In the genomic region with DNA sequence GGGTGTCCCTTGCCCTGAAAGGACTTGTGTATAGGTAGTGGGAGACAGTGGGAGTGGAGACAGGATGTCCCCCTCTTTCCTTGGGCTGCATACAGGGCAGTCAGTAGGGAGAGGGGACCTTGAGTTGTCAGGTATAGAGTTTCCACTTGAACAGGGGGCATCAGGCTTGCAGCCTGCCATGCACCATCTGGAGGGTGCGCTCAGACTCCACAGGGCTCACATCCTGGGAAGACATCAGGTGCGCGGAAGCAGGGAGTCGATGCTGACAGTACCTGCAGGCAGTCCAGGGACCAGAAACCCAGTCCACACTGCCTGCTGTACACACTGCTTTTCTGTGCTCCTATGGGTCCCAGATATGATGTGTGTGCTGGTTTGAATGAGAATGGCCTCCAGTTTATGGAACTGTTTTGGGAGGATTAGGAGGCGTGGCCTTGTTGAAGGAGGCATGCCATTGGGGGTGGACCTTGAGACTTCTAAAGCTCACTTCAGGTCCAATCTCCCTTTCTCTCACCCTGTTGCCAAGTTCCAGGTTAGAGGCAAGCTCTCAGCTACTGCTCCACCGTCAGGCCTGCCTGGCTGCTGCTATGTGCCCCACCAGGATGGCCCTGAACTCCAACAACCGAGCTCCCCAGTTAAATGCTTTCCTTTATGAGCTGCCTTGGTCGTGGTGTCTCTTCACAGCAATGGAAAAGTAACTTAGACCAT, we compare ENCODE assay signal across 16 mouse cellular contexts.
DNase-seq lines count a peak whose midpoint lies in the region; ATAC-seq and TF ChIP-seq lines count a peak whose summit lies in the region.
"Had no signal": no experiment of that assay in that cellular context is flagged by ENCODE, and none has a peak within 500 bp of the region (broad histone marks: within the 10 kb centered on the region; RNA-seq: fewer than 3 reads in every experiment).

No protein-coding gene starts in this region.

- ATAC-seq in lung, embryonic 14.5 days (ENCODE audit: insufficient read depth) = 0 out of 2 replicates have a peak, but pooled peaks have one; percentile 21
- ATAC-seq in forebrain, embryonic 15.5 days (replicated peaks) = peak; percentile 21; the same call in 1 of the 2 replicates
- ATAC-seq: liver, postnatal 0 days had no signal

- no peak overlapping the region for H3K9ac ChIP-seq in lung, embryonic 14.5 days
- H3K9ac ChIP-seq in forebrain, embryonic 15.5 days (replicated peaks) = no peak overlapping the region
- H3K9ac ChIP-seq: liver, postnatal 0 days had no signal

- H3K4me2 ChIP-seq in lung, embryonic 14.5 days = no peak overlapping the region
- H3K4me2 ChIP-seq in forebrain, embryonic 15.5 days (replicated peaks) = no peak overlapping the region

- DNase-seq in cerebellum, adult 2 months = no peak
- DNase-seq in cerebellum, adult 11 months = no peak
- no peak for DNase-seq in lung, embryonic 14.5 days
- no peak for DNase-seq in lung, postnatal 10 days
- peak; percentile 41 for DNase-seq in brain, embryonic 14.5 days (ENCODE audit: low read depth)
- DNase-seq in ovary, postnatal 36 days (ENCODE audit: low spot score) = no peak
- no peak for DNase-seq in spleen, adult 18-20 months
- DNase-seq: embryo, embryonic 11 days; gastrocnemius, postnatal 25 days; heart, postnatal 10 days; kidney, adult 9 months; kidney, postnatal 36 days; liver; liver, postnatal 0 days had no signal

- 0 out of 2 replicates have a peak, but pooled peaks have one; percentile 7 for TF ChIP-seq POLR2A in cerebellum, adult 2 months (IDR thresholded peaks at IDR 0.05; ENCODE audit: borderline replicate concordance, insufficient read depth, low read length)
- TF ChIP-seq POLR2A in brain, embryonic 14.5 days (IDR thresholded peaks at IDR 0.05; ENCODE audit: borderline replicate concordance, extremely low read depth, insufficient read depth, insufficient read length, poor library complexity, severe bottlenecking) = no peak

- H3K27ac ChIP-seq in cerebellum, adult 2 months (ENCODE audit: insufficient read depth, low read length) = peak overlapping the region; percentile 91
- H3K27ac ChIP-seq in lung, embryonic 14.5 days (ENCODE audit: low read depth) = peak overlapping the region; percentile 34; the same call in 1 of the 2 replicates
- H3K27ac ChIP-seq in forebrain, embryonic 15.5 days (replicated peaks) = peak overlapping the region; percentile 89
- H3K27ac ChIP-seq: heart, embryonic 10.5 days had no signal

- no peaks in the 10 kb centered on the region for H3K27me3 ChIP-seq in cerebellum, adult 2 months (ENCODE audit: control insufficient read depth, insufficient read depth, low read length)
- H3K27me3 ChIP-seq in lung, embryonic 14.5 days (ENCODE audit: insufficient read depth, low read length) = no peaks in the 10 kb centered on the region
- H3K27me3 ChIP-seq in forebrain, embryonic 15.5 days = no peaks in the 10 kb centered on the region

- H3K9me3 ChIP-seq in lung, embryonic 14.5 days (ENCODE audit: low read depth, low read length) = no peaks in the 10 kb centered on the region
- H3K9me3 ChIP-seq in forebrain, embryonic 15.5 days = no peaks in the 10 kb centered on the region

- TF ChIP-seq CTCF in cerebellum, adult 2 months (IDR thresholded peaks at IDR 0.05; ENCODE audit: borderline replicate concordance, insufficient read depth, low read depth, low read length) = no peak
- no peak for TF ChIP-seq CTCF in lung, embryonic 14.5 days (IDR thresholded peaks at IDR 0.05; ENCODE audit: low read depth)
- TF ChIP-seq CTCF in brain, embryonic 14.5 days (IDR thresholded peaks at IDR 0.05; ENCODE audit: borderline replicate concordance, extremely low read depth, insufficient read depth, insufficient read length) = no peak

- WGBS in cerebellum, adult 2 months = 34% methylated on average over 8 of the region's 8 CpGs
- 76% methylated on average over 8 of the region's 8 CpGs for WGBS in lung, embryonic 14.5 days
- 66% methylated on average over 8 of the region's 8 CpGs for WGBS in forebrain, embryonic 15.5 days

- H3K4me1 ChIP-seq in cerebellum, adult 2 months (ENCODE audit: control insufficient read depth, insufficient read depth, low read length) = peaks cover 51% of the 10 kb centered on the region
- no peaks in the 10 kb centered on the region for H3K4me1 ChIP-seq in lung, embryonic 14.5 days (ENCODE audit: insufficient read depth)
- peaks cover 30% of the 10 kb centered on the region for H3K4me1 ChIP-seq in forebrain, embryonic 15.5 days
- H3K4me1 ChIP-seq: heart, embryonic 10.5 days had no signal

- H3K4me3 ChIP-seq in cerebellum, adult 2 months (replicated peaks; ENCODE audit: insufficient read depth, low read depth, low read length) = no peak overlapping the region
- no peak overlapping the region for H3K4me3 ChIP-seq in lung, embryonic 14.5 days (ENCODE audit: low read depth, low read length)
- no peak overlapping the region for H3K4me3 ChIP-seq in forebrain, embryonic 15.5 days
- H3K4me3 ChIP-seq: heart, embryonic 10.5 days had no signal

- no peaks in the 10 kb centered on the region for H3K36me3 ChIP-seq in lung, embryonic 14.5 days (ENCODE audit: insufficient read depth)
- H3K36me3 ChIP-seq in forebrain, embryonic 15.5 days = no peaks in the 10 kb centered on the region
- H3K36me3 ChIP-seq: heart, embryonic 10.5 days had no signal

Comparison
In these comparisons a context has a peak if more than half of its experiments do, and no peak if none do; other contexts are left out.
1. H3K27ac ChIP-seq: peak in every context shown above with its lines; median percentile 91 in cerebellum, adult 2 months; 89 in forebrain, embryonic 15.5 days; 34 in lung, embryonic 14.5 days.